Mouse (Mus musculus): ENCODE data around the gene Ing1.

Ing1 gene

DNA sequence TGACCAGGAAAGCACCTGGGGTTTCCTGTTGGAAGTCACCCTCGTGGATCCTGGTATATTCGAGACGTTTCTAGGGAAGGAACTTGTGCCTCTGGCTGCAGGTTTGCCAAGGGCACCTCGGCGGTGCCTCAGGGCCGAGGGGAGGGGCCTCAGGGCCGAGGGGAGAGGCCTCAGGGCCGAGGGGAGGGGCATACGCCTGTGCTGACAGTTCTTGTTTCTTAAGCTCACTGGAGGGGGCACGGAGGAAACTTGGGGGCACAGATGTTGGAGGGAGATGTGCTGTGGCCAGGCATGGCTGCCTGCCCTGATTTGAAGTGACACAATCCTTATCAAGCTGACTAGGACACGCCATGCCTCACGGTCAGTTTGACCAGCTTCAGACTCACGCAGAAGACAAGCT lies 36.9 kb downstream of the Ing1 start:
- no peak for DNase-seq (ENCODE audit: low spot score)

DNA sequence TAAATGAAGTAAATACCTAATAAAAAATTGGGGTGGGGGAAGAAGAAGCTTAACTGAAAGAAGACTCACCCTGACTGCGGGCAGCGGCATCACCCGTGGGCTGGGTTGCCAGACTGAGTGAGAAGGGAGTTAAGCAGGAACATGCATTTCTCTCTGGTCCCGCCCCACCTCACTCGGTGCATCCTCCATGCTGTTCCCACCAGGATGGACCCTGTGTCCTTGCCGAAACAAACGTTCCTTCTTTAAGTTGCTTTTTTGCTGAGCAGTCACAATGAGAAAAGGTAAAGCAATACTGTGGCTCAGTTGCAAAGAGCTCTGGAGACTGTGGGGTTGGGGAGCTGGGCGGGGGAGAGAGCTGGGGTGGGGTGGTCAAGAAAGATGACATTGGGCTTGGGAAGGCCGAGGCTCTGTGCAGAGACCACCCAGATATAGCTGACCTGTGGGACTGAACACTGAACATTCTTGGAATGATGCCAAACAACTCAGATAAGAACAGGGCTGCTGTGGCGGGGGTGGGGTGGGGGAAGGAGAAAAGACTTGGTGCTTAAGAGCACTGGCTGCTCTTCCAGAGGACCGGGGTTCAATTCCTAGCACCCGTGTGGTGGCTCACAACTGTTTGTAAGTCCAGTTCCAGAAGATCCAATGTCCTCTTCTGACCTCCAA lies 38.0 kb downstream of the Ing1 start:
- no peak for DNase-seq (ENCODE audit: low spot score)

DNA sequence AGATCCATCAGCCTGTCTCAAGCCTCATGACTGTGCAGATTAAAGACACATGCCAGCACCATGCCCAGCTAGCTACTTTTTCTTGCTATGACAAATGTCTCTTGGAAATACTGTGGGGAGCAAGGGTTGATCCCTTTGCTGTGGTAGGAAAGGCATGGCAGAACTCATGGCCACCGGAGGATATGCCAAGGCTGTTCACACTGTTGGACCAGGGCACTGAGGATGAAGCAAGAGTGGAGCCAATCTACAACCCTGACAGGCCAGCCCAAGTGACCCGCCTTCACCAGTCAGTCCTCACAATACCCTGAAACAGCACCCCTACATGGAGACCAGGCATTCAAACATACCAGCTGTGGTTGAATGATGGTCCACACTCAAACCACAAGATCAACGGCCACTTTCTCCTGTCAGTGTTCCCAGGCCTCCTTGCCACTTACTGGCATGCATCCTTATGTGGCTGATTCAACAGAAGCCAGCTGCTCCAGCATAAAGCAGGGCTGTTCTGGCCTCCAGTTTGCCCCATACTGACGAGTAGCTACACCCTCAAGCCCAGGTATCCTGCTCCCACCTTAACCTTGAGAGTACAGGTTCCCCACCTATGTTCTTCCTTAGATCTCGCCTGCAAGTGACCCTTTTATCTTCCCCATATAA lies 45.1 kb downstream of the Ing1 start:
- DNase-seq (ENCODE audit: low spot score) = no peak

DNA sequence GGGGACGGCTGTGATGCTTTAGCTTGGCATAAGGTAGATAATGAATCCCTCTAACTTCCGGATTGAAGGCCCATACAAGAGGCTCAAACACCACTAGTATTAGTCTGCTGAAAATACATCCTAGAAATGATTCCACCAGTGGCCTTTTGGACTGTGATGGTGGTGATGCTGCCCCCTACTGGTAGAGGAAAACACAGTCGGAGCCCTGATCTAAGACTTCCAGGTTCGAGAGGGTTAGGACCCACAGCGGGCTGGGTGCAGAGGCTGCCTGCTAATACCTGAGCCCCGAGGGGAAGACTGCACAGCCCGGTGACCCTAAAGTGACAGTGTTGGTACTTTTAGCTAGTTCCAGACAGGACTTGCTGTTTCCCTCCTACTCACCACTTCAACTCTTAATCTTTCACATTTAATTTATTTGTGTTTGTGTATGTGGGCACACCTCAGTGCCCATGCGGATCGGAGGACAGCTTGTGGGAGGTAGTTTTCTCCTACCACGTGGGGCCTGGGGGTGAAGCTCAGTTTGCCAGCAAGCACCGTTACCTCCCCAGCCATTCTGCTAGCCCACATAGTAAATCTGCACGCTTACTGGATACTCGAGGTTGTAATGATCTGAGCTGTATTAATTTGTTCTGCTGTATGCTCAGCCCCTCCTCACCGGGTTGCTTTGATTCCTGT lies 46.8 kb downstream of the Ing1 start:
- DNase-seq (ENCODE audit: low spot score) = peak; percentile 78

DNA sequence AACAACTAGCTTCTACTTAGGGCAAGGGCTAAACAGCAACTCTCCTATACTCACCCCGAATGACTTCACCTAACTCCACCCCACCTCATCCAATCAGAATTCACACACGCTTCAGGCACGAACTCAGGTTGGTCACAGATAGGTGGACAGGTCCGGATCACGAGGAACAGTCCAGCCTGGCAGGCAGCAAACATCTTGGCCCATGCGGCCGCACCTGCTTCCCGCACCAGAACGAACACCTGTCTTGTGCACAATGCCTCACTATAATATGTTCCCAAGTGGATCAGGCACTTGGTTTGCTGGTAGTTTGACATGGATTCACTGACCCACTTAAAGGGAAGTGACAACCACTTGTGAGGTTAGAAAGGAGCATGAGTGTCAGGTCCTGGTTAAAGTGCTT lies 53.5 kb downstream of the Ing1 start:
- no peak for DNase-seq (ENCODE audit: low spot score)

Data from testis, postnatal 10 days (tissue).